Mouse (Mus musculus): Measurements from ENCODE around the gene Itgal.

DNA sequence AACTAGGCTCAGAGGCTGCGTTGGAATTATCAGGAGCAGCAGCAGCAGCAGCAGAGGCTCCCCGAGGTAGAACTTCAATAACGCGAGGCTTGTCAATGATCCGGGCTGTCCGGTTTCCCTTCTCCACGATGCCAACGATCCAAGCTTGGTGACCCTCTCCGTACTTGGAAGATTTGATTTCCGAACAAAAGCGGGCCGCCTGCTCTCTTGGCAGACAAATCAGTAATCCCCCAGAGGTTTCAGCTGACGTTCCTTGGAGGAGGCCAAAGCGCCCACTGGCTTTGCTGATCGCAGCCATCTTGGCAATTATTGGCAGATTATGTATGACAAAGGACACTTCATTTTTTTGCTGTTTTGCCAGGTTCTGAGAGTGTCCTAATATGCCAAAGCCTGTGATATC lies 23.5 kb upstream of the Itgal start:
- TF ChIP-seq POLR2A (IDR thresholded peaks at IDR 0.05; ENCODE audit: extremely low read depth, insufficient read depth, low read length) (0 out of 2 replicates have a peak, but pooled peaks have one; percentile 40), CTCF (IDR thresholded peaks at IDR 0.05; ENCODE audit: low read depth, low read length) (no peak)
